Mouse (Mus musculus): ENCODE results near the gene Ezh2.
"Not testable (repeated sequence)": the region's sequence is repeated elsewhere in the genome, so short reads cannot be mapped to it uniquely, and the experiment has no call there.

- not testable (repeated sequence) for TF ChIP-seq CTCF (IDR thresholded peaks at IDR 0.05; ENCODE audit: control insufficient read depth, insufficient read depth, low read length); POLR2A (IDR thresholded peaks at IDR 0.05; ENCODE audit: borderline replicate concordance, control insufficient read depth, low read depth, low read length)
Observed at GRCm38 (mm10) chr6:47626976-47627375, 31.8 kb upstream of the Ezh2 start.

All from bone marrow, adult 2 months (tissue).